Mouse (Mus musculus): ENCODE measurements at regions not wholly inside any gene's neighbourhood (a gene's known extent, or its start where the extent isn't known, plus 50 kb on each side); places are given as distances from the start of the nearest gene placed in this dataset.

- H3K9me3 ChIP-seq (ENCODE audit: control insufficient read depth, low read length), result no peaks in the 10 kb centered on the region
- no peaks in the 10 kb centered on the region for H3K4me1 ChIP-seq (ENCODE audit: control insufficient read depth, insufficient read depth, low read length)
- no peaks in the 10 kb centered on the region for H3K36me3 ChIP-seq (ENCODE audit: control insufficient read depth, insufficient read depth, low read length)
- H3K4me2 ChIP-seq (ENCODE audit: low read depth, low read length), result no peak overlapping the region
- H3K27ac ChIP-seq (ENCODE audit: low read length), result no peak overlapping the region
- 92% methylated on average over 2 of the region's 2 CpGs for WGBS
- H3K9ac ChIP-seq (ENCODE audit: low read depth, low read length), result no peak overlapping the region
- ATAC-seq, result no peak
- H3K4me3 ChIP-seq (ENCODE audit: low read length), result no peak overlapping the region
- no peaks in the 10 kb centered on the region for H3K27me3 ChIP-seq (replicated peaks; ENCODE audit: control insufficient read depth, insufficient read depth, low read length)
These were observed 856.9 kb downstream of the Zpld1 start for GRCm38 (mm10) chr16:54440932-54441331.

DNA sequence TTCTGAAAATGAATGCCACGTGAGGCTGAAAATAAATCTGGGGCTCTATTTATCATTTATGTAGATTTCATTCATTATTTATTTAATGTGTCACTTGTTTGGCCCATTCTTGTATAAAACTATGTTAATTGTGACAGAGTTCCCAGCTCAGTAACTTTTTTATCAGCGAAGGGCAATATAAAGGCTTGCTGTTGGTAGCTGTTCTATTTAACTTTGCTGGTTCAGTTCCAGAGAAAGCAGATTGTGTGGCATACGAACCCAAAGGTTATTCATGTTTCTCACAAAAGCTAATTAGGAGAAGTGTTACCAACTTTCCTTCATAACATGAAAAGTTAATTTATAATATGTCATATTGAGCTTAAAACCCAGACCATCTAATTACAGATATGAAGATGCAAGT, 891.1 kb downstream of the Zpld1 start:
- no peak overlapping the region for H3K9ac ChIP-seq (ENCODE audit: low read depth, low read length)
- 79% methylated on average over 3 of the region's 3 CpGs for WGBS
- H3K4me2 ChIP-seq (ENCODE audit: low read depth, low read length), result no peak overlapping the region
- no peak overlapping the region for H3K27ac ChIP-seq (ENCODE audit: low read length)
- H3K27me3 ChIP-seq (replicated peaks; ENCODE audit: control insufficient read depth, insufficient read depth, low read length), result no peaks in the 10 kb centered on the region
- no peaks in the 10 kb centered on the region for H3K4me1 ChIP-seq (ENCODE audit: control insufficient read depth, insufficient read depth, low read length)
- no peaks in the 10 kb centered on the region for H3K9me3 ChIP-seq (ENCODE audit: control insufficient read depth, low read length)
- ATAC-seq, result no peak
- H3K4me3 ChIP-seq (ENCODE audit: low read length), result no peak overlapping the region
- no peaks in the 10 kb centered on the region for H3K36me3 ChIP-seq (ENCODE audit: control insufficient read depth, insufficient read depth, low read length)

DNA sequence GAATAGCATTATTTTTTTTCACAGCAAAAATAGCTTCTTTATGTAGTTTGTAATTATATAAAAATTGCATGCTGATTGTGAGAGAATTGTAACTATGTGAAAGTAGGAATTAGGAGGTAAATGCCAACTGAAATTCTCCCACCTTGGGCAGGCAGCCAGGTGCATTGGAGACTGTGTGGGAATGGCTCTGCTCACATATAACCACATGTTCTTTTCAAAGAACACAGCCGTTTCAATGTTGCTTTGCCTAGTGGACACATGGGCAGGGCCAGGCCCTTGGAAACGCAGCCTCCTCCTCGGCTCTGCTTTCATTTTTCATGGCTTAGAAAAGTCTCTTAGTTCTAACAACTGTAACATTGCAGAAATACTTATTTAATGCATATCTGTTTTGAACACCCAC, 913.8 kb downstream of the Zpld1 start:
- no peak for ATAC-seq
- H3K9me3 ChIP-seq (ENCODE audit: control insufficient read depth, low read length), result no peaks in the 10 kb centered on the region
- H3K4me3 ChIP-seq (ENCODE audit: low read length), result no peak overlapping the region
- no peak overlapping the region for H3K9ac ChIP-seq (ENCODE audit: low read depth, low read length)
- WGBS, result 70% methylated on average over 3 of the region's 3 CpGs
- H3K4me1 ChIP-seq (ENCODE audit: control insufficient read depth, insufficient read depth, low read length), result no peaks in the 10 kb centered on the region
- H3K36me3 ChIP-seq (ENCODE audit: control insufficient read depth, insufficient read depth, low read length), result no peaks in the 10 kb centered on the region
- no peaks in the 10 kb centered on the region for H3K27me3 ChIP-seq (replicated peaks; ENCODE audit: control insufficient read depth, insufficient read depth, low read length)
- no peak overlapping the region for H3K4me2 ChIP-seq (ENCODE audit: low read depth, low read length)
- no peak overlapping the region for H3K27ac ChIP-seq (ENCODE audit: low read length)

GRCm38 (mm10) chr16:54374990-54375389, 922.8 kb downstream of the Zpld1 start:
- H3K27ac ChIP-seq (ENCODE audit: low read length), result no peak overlapping the region
- no peak for ATAC-seq
- H3K9me3 ChIP-seq (ENCODE audit: control insufficient read depth, low read length), result no peaks in the 10 kb centered on the region
- no peaks in the 10 kb centered on the region for H3K27me3 ChIP-seq (replicated peaks; ENCODE audit: control insufficient read depth, insufficient read depth, low read length)
- no peak overlapping the region for H3K4me3 ChIP-seq (ENCODE audit: low read length)
- H3K4me1 ChIP-seq (ENCODE audit: control insufficient read depth, insufficient read depth, low read length), result no peaks in the 10 kb centered on the region
- no peak overlapping the region for H3K4me2 ChIP-seq (ENCODE audit: low read depth, low read length)
- 69% methylated on average over 4 of the region's 4 CpGs for WGBS
- no peaks in the 10 kb centered on the region for H3K36me3 ChIP-seq (ENCODE audit: control insufficient read depth, insufficient read depth, low read length)
- no peak overlapping the region for H3K9ac ChIP-seq (ENCODE audit: low read depth, low read length)

DNA sequence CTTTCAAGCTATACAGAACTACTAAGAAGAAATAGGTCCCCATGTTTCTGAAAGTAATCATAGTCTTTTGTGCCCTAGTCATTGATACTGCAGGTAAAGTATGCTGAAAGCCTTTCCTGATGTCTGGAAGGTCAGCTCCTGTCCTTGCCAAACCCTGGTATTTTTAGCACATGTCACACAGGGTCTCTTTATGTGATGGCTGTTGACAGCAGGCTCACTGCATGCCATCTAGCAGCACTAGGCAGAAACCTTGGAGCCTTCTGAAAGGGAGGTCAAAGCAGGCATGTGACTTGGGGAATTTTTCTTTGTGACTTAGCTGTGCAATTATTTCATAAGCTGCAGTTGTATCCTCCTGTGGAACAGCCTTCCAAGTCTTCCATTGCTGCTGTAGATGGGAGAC, 943.4 kb downstream of the Zpld1 start:
- Histone ChIP-seq H3K4me1 (ENCODE audit: control insufficient read depth, insufficient read depth, low read length) (no peaks in the 10 kb centered on the region), H3K36me3 (ENCODE audit: control insufficient read depth, insufficient read depth, low read length) (no peaks in the 10 kb centered on the region), H3K4me3 (ENCODE audit: low read length) (no peak overlapping the region), H3K9me3 (ENCODE audit: control insufficient read depth, low read length) (no peaks in the 10 kb centered on the region), H3K27ac (ENCODE audit: low read length) (no peak overlapping the region), H3K4me2 (ENCODE audit: low read depth, low read length) (no peak overlapping the region), H3K9ac (ENCODE audit: low read depth, low read length) (no peak overlapping the region), H3K27me3 (replicated peaks; ENCODE audit: control insufficient read depth, insufficient read depth, low read length) (no peaks in the 10 kb centered on the region)
- no peak for ATAC-seq

DNA sequence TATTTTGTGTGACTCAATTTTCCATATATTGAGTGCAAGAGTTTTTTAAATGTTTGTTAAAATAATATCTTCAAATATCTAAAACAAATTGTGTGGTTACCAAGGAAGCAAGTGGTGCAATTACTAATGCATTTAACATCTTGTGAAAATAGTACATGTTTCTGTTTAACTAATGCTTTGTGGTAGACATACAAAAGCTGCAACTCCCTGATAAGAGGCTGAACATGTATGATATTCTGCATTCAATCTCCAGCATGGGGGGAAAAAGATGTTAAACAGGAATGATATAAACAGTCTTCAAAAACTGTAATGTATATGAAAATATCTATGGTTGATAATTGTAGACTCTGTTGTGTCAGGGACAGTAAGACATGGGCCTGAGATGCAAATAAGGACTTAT, 949.0 kb downstream of the Zpld1 start:
- H3K9ac ChIP-seq (ENCODE audit: low read depth, low read length), result no peak overlapping the region
- no peak overlapping the region for H3K4me2 ChIP-seq (ENCODE audit: low read depth, low read length)
- no peaks in the 10 kb centered on the region for H3K9me3 ChIP-seq (ENCODE audit: control insufficient read depth, low read length)
- no peak overlapping the region for H3K4me3 ChIP-seq (ENCODE audit: low read length)
- no peaks in the 10 kb centered on the region for H3K36me3 ChIP-seq (ENCODE audit: control insufficient read depth, insufficient read depth, low read length)
- no peaks in the 10 kb centered on the region for H3K4me1 ChIP-seq (ENCODE audit: control insufficient read depth, insufficient read depth, low read length)
- no peaks in the 10 kb centered on the region for H3K27me3 ChIP-seq (replicated peaks; ENCODE audit: control insufficient read depth, insufficient read depth, low read length)
- no peak for ATAC-seq
- H3K27ac ChIP-seq (ENCODE audit: low read length), result no peak overlapping the region

DNA sequence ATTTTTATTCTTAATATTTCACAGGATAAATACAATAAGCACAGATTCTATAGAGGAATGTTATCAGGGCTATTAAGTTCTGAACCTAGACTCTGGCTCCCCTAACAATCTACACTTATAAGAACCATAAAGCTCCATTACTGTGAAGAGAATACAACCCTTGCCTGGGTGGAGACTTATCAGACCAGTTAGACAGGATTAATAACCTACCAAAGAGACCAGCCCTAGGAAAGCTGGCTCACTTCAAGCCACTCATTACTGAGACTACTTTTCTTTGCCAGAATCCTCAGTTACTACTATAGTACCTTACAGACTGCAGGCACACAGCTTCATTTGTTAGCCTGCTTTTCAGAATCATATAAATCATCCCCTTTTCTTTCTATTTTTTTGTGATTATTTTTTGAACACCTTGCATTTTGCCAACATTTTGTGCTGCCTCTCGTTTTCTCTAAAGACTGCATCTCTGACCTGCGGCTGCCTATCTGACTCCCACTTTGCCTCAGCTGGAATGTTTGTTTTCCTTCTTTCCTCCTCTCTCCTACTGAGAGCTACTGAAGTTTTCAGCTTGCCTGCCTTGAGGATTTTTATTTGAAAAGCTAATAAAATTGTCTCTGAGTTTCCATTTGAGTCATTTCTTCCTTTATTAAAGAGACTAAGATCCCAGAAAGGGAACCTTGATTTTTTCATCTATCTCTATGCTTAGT, 951.5 kb downstream of the Zpld1 start:
- peak; percentile 99 for ATAC-seq
- WGBS, result 41% methylated on average over 2 of the region's 2 CpGs

More for the DNA sequence above, 951.5 kb downstream of the Zpld1 start:
- Histone ChIP-seq H3K27me3 (replicated peaks; ENCODE audit: control insufficient read depth, insufficient read depth, low read length) (no peaks in the 10 kb centered on the region), H3K4me1 (ENCODE audit: control insufficient read depth, insufficient read depth, low read length) (no peaks in the 10 kb centered on the region), H3K9ac (ENCODE audit: low read depth, low read length) (no peak overlapping the region), H3K4me2 (ENCODE audit: low read depth, low read length) (no peak overlapping the region), H3K9me3 (ENCODE audit: control insufficient read depth, low read length) (no peaks in the 10 kb centered on the region), H3K4me3 (ENCODE audit: low read length) (no peak overlapping the region), H3K36me3 (ENCODE audit: control insufficient read depth, insufficient read depth, low read length) (no peaks in the 10 kb centered on the region), H3K27ac (ENCODE audit: low read length) (no peak overlapping the region)
